Mouse (Mus musculus) thymus, postnatal 0 days (tissue): ENCODE data around the gene Cdk5r1. TPM values are rescaled to one million over a fixed set of nuclear protein-coding genes. Genes with fewer than 3 reads are reported as not detected.

Experiments
- polyA plus RNA-seq: library from polyadenylated mRNA; unstranded; fragments of >200 nt; fragmentation: Nextera tagmentation; extraction: Ambion mirVana; gene quantifications from 2 replicates; pipeline ENCODE4 v1.2.1, GENCODE M21; 2015

Cdk5r1 gene
- polyA plus RNA-seq, 1 experiment from 2014 or later = 1.7 TPM

Other genes starting within 250 kb of the Cdk5r1 start
- 6.3 and 6.8 TPM in 2 replicates for gene Rhbdl3, start 176.1 kb upstream of the Cdk5r1 start, polyA plus RNA-seq
- gene 5730455P16Rik, start 99.0 kb upstream of the Cdk5r1 start, polyA plus RNA-seq = 12.6 and 18.0 TPM in 2 replicates
- gene Zfp207, start 93.7 kb upstream of the Cdk5r1 start, polyA plus RNA-seq = 230 and 243 TPM in 2 replicates
- 261 and 287 TPM in 2 replicates for gene Psmd11, start 48.4 kb upstream of the Cdk5r1 start, polyA plus RNA-seq